Mouse (Mus musculus) midbrain, embryonic 15.5 days (tissue): ENCODE results near the gene Pold3. TPM values are rescaled to one million over a fixed set of nuclear protein-coding genes. Genes with fewer than 3 reads are reported as not detected.

ENCODE experiments used
- ATAC-seq: fragments of 200-750 bp; cut with Nextera tagmentation; replicated peaks from 2 replicates; pipeline ENCODE4 v1.8.0; 2017; ENCODE audit warnings: moderate TSS enrichment
- H3K27ac ChIP-seq: fragments of 300-500 bp; sonication (generic); 2 replicates; pipeline ENCODE4 v1.5.1; 2015; ENCODE audit warnings: mild to moderate bottlenecking, inconsistent platforms
- H3K27me3 ChIP-seq: fragments of 300-500 bp; sonication (generic); replicated peaks from 2 replicates; pipeline ENCODE4 v1.6.1; 2015; ENCODE audit warnings: inconsistent platforms
- H3K36me3 ChIP-seq: fragments of 300-500 bp; sonication (generic); replicated peaks from 2 replicates; pipeline ENCODE4 v1.6.1; 2015; ENCODE audit warnings: inconsistent platforms
- H3K4me1 ChIP-seq: fragments of 300-500 bp; sonication (generic); 2 replicates; pipeline ENCODE4 v1.6.1; 2015; ENCODE audit warnings: inconsistent platforms
- H3K4me2 ChIP-seq: fragments of 300-500 bp; sonication (generic); 2 replicates; pipeline ENCODE4 v1.6.1; 2015; ENCODE audit warnings: inconsistent platforms, mild to moderate bottlenecking, moderate library complexity
- H3K4me3 ChIP-seq: fragments of 300-500 bp; sonication (generic); 2 replicates; pipeline ENCODE4 v1.5.1; 2015; ENCODE audit warnings: mild to moderate bottlenecking, inconsistent platforms
- H3K9ac ChIP-seq: fragments of 300-500 bp; sonication (generic); 2 replicates; pipeline ENCODE4 v1.6.1; 2015; ENCODE audit warnings: mild to moderate bottlenecking, inconsistent platforms
- H3K9me3 ChIP-seq: fragments of 300-500 bp; sonication (generic); 2 replicates; pipeline ENCODE4 v1.6.1; 2016; ENCODE audit warnings: inconsistent platforms
- WGBS: fragments of 180-500 bp; shearing (Covaris S2); methylation state at CpG from one replicate; pipeline ENCODE4 v1.1.7; 2015; ENCODE audit warnings: mixed read lengths; 5-methylcytosine and 5-hydroxymethylcytosine counted together
- polyA plus RNA-seq: library from polyadenylated mRNA; unstranded; fragments of >200 nt; fragmentation: Nextera tagmentation; extraction: Ambion mirVana; gene quantifications from 2 replicates; pipeline ENCODE4 v1.2.1, GENCODE M21; 2015

The Pold3 gene
- 49.0 and 53.8 TPM in 2 replicates for polyA plus RNA-seq

DNA sequence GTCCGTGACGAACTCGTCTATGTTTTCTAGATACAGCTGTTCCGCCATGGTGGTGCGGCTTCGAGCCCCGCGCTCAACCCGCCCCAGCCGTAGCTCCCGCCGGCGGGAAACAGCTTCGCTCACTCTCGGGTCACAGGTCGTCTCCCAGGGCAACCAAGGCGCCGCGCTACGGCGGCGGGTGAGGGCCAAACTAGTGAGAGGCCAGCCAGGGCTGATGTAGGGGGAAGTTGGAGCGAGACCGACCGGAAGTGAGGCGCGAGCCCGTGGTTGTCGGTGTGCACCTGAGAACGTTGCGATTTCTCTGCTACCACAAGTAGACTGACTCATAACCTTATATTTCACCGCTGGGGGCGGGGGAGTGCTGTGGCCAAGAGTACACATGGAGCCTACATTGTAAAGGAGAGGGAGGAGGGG, at the start of gene Pold3:
Gene Pold3 (minus strand): TSS at position 190 of the 414 bp plus-strand sequence.
- peak within 1 kb of the TSS; percentile 63 for H3K4me2 ChIP-seq
- peak within 1 kb of the TSS; percentile 87 for H3K9ac ChIP-seq
- peak; percentile 97 for ATAC-seq
- no peaks in the 10 kb centered on the region for H3K9me3 ChIP-seq
- peaks cover 6% of the 10 kb centered on the region; the same call in 1 of the 2 replicates for H3K36me3 ChIP-seq
- H3K4me3 ChIP-seq = peak within 1 kb of the TSS; percentile 91
- peak within 1 kb of the TSS; percentile 84 for H3K27ac ChIP-seq
- WGBS = under 1% methylated on average over 33 of the region's 33 CpGs
- H3K4me1 ChIP-seq = peaks cover 21% of the 10 kb centered on the region
- H3K27me3 ChIP-seq = no peaks in the 10 kb centered on the region

DNA sequence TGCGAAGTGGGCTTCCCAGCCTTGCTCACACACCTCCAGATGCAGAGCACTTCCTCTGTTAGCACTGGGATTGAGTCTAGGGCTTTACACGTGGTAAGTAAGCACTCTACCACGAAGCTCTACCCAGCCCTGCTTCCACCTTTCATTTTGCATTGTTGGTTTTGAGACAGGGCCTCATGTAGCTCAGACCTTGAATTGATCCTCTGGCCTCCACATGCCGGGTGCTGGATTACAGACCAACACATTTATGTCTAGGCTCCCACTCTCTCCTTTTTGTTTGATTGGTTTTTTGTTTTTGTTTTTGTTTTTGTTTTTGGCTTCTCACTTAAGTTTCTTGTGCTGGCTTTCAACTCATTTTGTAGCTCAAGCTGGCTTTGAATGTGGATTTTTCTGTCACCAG, 49.4 kb upstream of the Pold3 start:
- ATAC-seq = no peak
- Histone ChIP-seq H3K9me3 (no peaks in the 10 kb centered on the region), H3K9ac (no peak overlapping the region), H3K4me2 (no peak overlapping the region), H3K27me3 (no peaks in the 10 kb centered on the region), H3K4me1 (no peaks in the 10 kb centered on the region), H3K4me3 (no peak overlapping the region), H3K27ac (no peak overlapping the region), H3K36me3 (no peaks in the 10 kb centered on the region)
- WGBS = 71% methylated on average over 4 of the region's 4 CpGs

GRCm38 (mm10) chr7:100168654-100169053, 47.3 kb upstream of the Pold3 start:
- Histone ChIP-seq H3K27me3 (no peaks in the 10 kb centered on the region), H3K4me3 (no peak overlapping the region), H3K36me3 (no peaks in the 10 kb centered on the region), H3K4me1 (no peaks in the 10 kb centered on the region), H3K4me2 (no peak overlapping the region), H3K9me3 (no peaks in the 10 kb centered on the region), H3K27ac (no peak overlapping the region), H3K9ac (no peak overlapping the region)
- ATAC-seq = no peak
- whole genome bisulfite sequencing = 78% methylated on average over 11 of the region's 11 CpGs

DNA sequence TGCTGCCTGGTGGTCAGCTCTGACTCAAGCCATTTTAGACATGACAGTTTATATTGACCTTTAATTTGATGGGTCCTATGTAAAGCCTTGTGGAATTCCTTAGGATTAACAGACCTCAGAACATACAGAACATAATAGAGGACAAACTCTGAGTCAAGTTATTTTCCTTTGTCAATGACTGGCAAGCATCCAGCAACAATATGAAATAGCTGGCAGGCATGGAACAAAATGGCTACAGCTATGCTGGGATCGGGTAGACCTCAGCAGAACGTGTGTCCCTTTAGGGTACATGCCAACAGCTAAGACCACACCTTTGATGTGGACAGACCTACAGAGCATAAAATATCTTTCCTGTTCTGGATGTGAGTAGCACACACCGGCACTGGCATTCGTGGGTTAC, 42.1 kb upstream of the Pold3 start:
- H3K9ac ChIP-seq = no peak overlapping the region
- H3K4me2 ChIP-seq = no peak overlapping the region
- ATAC-seq = no peak
- no peaks in the 10 kb centered on the region for H3K27me3 ChIP-seq
- H3K4me1 ChIP-seq = peaks cover 9% of the 10 kb centered on the region
- H3K9me3 ChIP-seq = no peaks in the 10 kb centered on the region
- WGBS = 82% methylated on average over 4 of the region's 4 CpGs
- H3K36me3 ChIP-seq = no peaks in the 10 kb centered on the region
- H3K27ac ChIP-seq = no peak overlapping the region
- no peak overlapping the region for H3K4me3 ChIP-seq

DNA sequence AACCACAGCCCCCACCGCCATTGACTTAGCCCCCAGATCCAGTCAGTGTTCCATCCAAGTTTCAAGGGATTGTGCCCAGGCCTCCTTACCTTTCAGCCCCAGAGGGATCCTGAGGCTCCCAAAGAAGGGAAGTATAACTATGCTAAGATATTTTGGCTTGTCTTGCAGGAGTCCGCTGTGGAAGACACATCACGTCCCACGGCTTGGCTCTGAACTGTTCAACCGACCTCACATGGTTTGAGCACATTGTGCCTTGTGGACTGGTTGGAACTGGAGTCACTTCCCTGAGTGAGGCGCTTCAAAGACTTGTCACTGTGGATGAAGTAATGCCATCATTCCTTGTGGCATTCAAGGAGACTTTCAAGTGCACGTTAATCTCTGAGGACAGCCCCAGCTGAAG, 38.6 kb upstream of the Pold3 start:
- Histone ChIP-seq H3K4me2 (peak overlapping the region; percentile 95), H3K4me3 (peak overlapping the region; percentile 99), H3K27me3 (0 out of 2 replicates have a peak, but pooled peaks cover 3% of the 10 kb centered on the region), H3K9ac (peak overlapping the region; percentile 98), H3K9me3 (no peaks in the 10 kb centered on the region), H3K4me1 (peaks cover 9% of the 10 kb centered on the region), H3K36me3 (no peaks in the 10 kb centered on the region), H3K27ac (peak overlapping the region; percentile 95; the same call in 1 of the 2 replicates)
- WGBS = 68% methylated on average over 7 of the region's 7 CpGs
- ATAC-seq = peak; percentile 21; the same call in 1 of the 2 replicates

GRCm38 (mm10) chr7:100159105-100159841, 37.9 kb upstream of the Pold3 start, which contains the start of gene Lipt2:
Gene Lipt2 (plus strand): TSS chr7:100159277.
- Histone ChIP-seq H3K4me3 (peak within 1 kb of the TSS; percentile 99), H3K4me2 (peak within 1 kb of the TSS; percentile 95), H3K27ac (peak within 1 kb of the TSS; percentile 95), H3K27me3 (0 out of 2 replicates have a peak, but pooled peaks cover 3% of the 10 kb centered on the region), H3K36me3 (no peaks in the 10 kb centered on the region), H3K9ac (peak within 1 kb of the TSS; percentile 98), H3K9me3 (no peaks in the 10 kb centered on the region), H3K4me1 (peaks cover 9% of the 10 kb centered on the region)
- ATAC-seq = peak; percentile 99
- WGBS = under 1% methylated on average over 78 of the region's 78 CpGs

- Histone ChIP-seq H3K27ac (no peak overlapping the region), H3K4me3 (no peak overlapping the region), H3K27me3 (0 out of 2 replicates have a peak, but pooled peaks cover 3% of the 10 kb centered on the region), H3K4me2 (no peak overlapping the region), H3K4me1 (peaks cover 9% of the 10 kb centered on the region), H3K9ac (no peak overlapping the region), H3K9me3 (no peaks in the 10 kb centered on the region), H3K36me3 (no peaks in the 10 kb centered on the region)
- ATAC-seq = no peak
- WGBS = 78% methylated on average over 4 of the region's 4 CpGs
These were observed 36.3 kb upstream of the Pold3 start for GRCm38 (mm10) chr7:100157669-100158068.

DNA sequence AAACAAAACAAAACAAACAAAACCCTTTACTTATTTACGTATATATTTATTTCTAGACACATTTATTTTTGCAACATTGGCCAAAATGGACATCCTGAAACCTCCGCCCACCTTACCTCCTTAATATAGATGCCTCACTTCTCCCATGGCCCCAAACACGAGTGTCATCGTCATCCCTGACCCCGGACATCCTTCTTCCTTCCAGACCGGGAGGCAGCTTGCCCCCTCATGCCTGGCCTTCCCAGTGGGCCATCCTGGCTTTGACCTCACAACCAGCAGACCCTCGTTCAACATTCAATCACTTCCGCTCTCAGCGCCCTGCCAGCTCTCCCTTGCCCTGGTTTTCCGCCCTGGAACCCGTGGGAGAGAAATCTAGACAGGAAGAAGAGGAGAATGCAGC, 29.3 kb upstream of the Pold3 start:
- Histone ChIP-seq H3K36me3 (no peaks in the 10 kb centered on the region), H3K27ac (no peak overlapping the region), H3K9me3 (no peaks in the 10 kb centered on the region), H3K4me3 (no peak overlapping the region), H3K4me1 (no peaks in the 10 kb centered on the region), H3K4me2 (no peak overlapping the region), H3K9ac (no peak overlapping the region), H3K27me3 (no peaks in the 10 kb centered on the region)
- 83% methylated on average over 11 of the region's 11 CpGs for WGBS
- ATAC-seq = no peak

- Histone ChIP-seq H3K4me3 (no peak overlapping the region), H3K27me3 (no peaks in the 10 kb centered on the region), H3K36me3 (no peaks in the 10 kb centered on the region), H3K9me3 (no peaks in the 10 kb centered on the region), H3K9ac (no peak overlapping the region), H3K4me2 (no peak overlapping the region), H3K27ac (no peak overlapping the region), H3K4me1 (no peaks in the 10 kb centered on the region)
- WGBS = 63% methylated on average over 10 of the region's 10 CpGs
- ATAC-seq = no peak
These were observed 28.7 kb upstream of the Pold3 start for GRCm38 (mm10) chr7:100150086-100150485.

GRCm38 (mm10) chr7:100148586-100148985, 27.2 kb upstream of the Pold3 start:
- ATAC-seq = no peak
- WGBS = 91% methylated on average over 4 of the region's 4 CpGs
- H3K27ac ChIP-seq = no peak overlapping the region
- H3K27me3 ChIP-seq = no peaks in the 10 kb centered on the region
- no peaks in the 10 kb centered on the region for H3K36me3 ChIP-seq
- no peak overlapping the region for H3K4me3 ChIP-seq
- H3K9ac ChIP-seq = no peak overlapping the region
- H3K4me2 ChIP-seq = no peak overlapping the region
- no peaks in the 10 kb centered on the region for H3K4me1 ChIP-seq
- no peaks in the 10 kb centered on the region for H3K9me3 ChIP-seq

DNA sequence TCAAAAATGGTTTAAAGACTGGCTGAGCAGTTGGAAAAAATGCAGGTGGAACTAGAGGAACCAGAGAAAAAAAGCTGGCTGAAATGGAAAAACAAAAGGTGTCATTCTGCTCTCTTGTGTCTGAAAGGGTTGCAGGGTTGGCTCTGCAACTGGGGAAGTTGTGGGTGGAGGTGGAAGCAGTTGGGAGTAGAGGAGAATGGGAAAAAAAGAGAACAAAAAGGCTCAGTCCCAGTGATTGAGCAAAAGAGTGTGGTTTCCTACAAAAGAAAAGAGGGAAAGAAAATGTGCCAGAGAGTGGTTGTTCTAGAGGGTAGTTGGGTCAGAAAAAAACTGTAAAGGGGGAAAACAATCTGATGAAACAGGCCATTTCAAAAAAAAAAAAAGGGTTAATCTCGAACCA, 19.2 kb upstream of the Pold3 start:
- WGBS = 59% methylated on average over 1 of the region's 1 CpGs
- H3K9me3 ChIP-seq = no peaks in the 10 kb centered on the region
- no peak for ATAC-seq

DNA sequence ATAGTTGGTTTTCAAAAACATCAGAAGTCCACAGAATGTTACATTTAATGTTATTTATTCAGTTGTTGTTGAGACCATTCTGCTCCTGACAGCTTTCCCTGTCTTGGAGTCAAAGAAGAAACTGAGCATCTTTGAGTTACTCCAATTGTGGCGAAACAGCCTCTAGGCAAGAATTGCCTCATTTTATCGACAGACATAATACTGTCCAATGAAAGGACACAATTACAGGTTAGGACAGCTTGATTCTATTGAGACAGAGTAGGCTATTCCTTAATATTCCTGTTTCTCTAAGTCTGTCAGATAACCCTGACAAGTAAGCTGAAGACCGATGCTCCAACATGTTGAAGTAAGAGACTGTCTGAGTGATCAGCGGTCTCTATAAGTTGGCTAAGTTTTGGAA, 16.7 kb upstream of the Pold3 start:
- Histone ChIP-seq H3K4me1 (no peaks in the 10 kb centered on the region), H3K9ac (no peak overlapping the region), H3K36me3 (no peaks in the 10 kb centered on the region), H3K9me3 (no peaks in the 10 kb centered on the region), H3K4me3 (no peak overlapping the region), H3K27ac (no peak overlapping the region), H3K4me2 (no peak overlapping the region), H3K27me3 (no peaks in the 10 kb centered on the region)
- no peak for ATAC-seq
- 94% methylated on average over 4 of the region's 4 CpGs for WGBS

More for the DNA sequence above, 19.2 kb upstream of the Pold3 start:
- H3K27ac ChIP-seq = no peak overlapping the region
- H3K4me2 ChIP-seq = no peak overlapping the region
- H3K36me3 ChIP-seq = no peaks in the 10 kb centered on the region
- no peak overlapping the region for H3K9ac ChIP-seq
- H3K27me3 ChIP-seq = no peaks in the 10 kb centered on the region
- H3K4me1 ChIP-seq = no peaks in the 10 kb centered on the region
- no peak overlapping the region for H3K4me3 ChIP-seq

DNA sequence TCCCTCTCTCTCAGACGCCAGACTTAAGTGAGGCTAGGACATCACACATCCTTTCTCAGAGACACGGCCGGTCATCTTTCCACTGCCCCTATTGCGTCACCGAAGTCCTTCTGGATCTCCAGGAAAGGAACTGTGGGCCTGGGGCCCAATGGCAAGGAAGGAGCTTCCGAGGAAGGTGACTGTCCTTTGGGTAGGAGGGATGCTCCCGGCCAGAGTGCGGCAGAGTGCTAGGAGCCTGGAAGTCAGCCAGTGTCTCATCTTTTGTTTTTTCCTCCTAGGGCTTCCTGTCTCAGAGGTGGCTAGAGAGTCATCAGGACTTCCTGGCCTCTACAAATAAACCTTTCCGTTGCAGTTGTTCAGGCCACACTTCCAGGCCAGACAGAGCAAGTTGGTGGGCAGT, 15.7 kb upstream of the Pold3 start:
- no peak overlapping the region for H3K9ac ChIP-seq
- no peak for ATAC-seq
- H3K4me3 ChIP-seq = no peak overlapping the region
- no peak overlapping the region for H3K27ac ChIP-seq
- no peaks in the 10 kb centered on the region for H3K36me3 ChIP-seq
- H3K27me3 ChIP-seq = no peaks in the 10 kb centered on the region
- no peaks in the 10 kb centered on the region for H3K9me3 ChIP-seq
- 82% methylated on average over 9 of the region's 9 CpGs for WGBS
- H3K4me2 ChIP-seq = no peak overlapping the region
- no peaks in the 10 kb centered on the region for H3K4me1 ChIP-seq
